Mouse (Mus musculus) E14TG2a.4 (cell line): ENCODE measurements around the gene Mbnl1.

Source experiments
- CTCF ChIP-seq: conservative IDR thresholded peaks from 2 replicates; pipeline ENCODE4 v1.5.1; 2014; ENCODE audit warnings: low read length
- POU5F1 ChIP-seq: IDR thresholded peaks from 2 replicates; pipeline ENCODE4 v1.6.1; 2014; ENCODE audit warnings: low read length, borderline replicate concordance

DNA sequence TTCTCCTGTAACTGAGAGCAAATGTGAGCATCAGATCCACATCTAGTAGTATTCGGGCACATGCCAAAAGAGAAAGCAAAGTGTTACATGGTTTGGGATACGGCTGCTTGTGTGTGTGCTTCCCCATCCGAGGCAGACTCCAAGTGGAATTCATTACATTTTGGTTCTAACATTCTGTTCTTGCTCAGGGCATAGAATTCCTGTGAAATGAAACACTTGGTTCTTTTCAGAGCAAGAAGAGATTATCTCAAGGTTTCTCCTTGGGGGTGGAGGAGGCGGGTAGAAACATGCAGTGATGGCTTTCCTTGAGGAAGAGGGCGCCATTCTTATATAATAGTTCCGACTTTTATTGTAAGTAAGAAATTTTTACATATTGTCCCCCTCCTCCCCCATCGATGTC lies 30.6 kb downstream of the Mbnl1 start:
- TF ChIP-seq CTCF (no peak), POU5F1 (no peak)
